Mouse (Mus musculus): ENCODE results near the gene Trpv4.

The Trpv4 gene

GRCm38 (mm10) chr5:114667228-114667856 is 9.1 kb upstream of the Trpv4 start:
- DNase-seq: peak; percentile 100

- no peak for DNase-seq
Measured at GRCm38 (mm10) chr5:114666659-114667058, 8.4 kb upstream of the Trpv4 start.

DNA sequence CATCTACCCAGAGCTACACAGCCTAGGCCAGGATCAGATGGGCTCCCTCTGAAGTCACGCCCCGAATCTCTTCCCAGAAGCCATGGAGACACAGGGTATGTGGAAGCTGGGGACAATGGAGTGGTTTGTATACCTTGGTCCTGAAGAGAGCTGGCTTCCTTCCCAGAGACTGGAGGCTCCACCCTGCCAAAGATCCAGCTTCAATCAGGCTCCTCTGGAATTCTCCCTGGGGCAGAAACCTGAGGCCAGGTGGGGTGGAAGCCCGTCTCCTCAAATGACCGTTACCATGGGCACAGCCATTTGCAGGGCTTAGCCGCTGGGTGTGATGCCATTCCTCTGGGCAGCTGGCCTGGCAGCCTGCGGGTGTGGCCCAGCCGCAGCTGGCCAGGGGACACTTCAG is 6.5 kb upstream of the Trpv4 start:
- peak; percentile 45 for DNase-seq

DNA sequence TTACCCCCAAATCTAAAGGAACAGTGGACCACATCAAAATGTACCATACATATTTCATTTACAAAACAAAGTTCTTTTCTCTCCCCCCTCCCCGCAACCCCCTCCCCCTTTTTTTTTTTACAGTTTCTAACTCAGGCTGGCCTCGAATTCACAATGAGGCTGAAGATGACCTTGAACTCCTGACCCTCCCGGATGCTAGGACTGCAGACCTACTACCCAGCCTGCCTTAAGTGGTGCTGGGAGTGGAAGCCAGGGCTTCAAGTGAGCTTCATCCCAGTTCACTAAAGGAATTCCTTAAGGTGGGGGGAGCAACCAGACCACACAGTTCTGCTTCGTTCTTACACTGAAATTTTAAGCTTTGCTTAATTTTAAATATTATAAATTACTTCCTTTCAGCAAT is 5.9 kb upstream of the Trpv4 start:
- no peak for DNase-seq

DNA sequence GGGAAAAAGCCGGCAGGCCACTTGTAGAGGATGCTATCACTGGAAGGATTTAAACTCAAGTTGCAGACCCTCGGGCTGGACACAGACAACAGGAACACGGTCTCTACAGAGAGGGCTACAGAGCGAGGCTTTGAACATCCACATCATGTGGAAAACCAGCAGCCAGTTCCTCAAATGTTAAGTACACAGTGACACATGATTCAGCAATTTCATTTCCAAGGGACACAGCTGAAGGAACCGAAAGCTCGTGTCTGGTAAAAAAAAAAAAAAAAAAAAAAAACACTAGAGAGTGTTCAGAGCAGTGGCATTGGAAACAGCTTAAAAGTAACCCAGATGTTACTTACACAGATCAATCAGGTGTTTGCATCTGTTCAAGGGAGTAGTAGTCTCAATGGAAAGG is 2.8 kb upstream of the Trpv4 start:
- no peak for DNase-seq

DNA sequence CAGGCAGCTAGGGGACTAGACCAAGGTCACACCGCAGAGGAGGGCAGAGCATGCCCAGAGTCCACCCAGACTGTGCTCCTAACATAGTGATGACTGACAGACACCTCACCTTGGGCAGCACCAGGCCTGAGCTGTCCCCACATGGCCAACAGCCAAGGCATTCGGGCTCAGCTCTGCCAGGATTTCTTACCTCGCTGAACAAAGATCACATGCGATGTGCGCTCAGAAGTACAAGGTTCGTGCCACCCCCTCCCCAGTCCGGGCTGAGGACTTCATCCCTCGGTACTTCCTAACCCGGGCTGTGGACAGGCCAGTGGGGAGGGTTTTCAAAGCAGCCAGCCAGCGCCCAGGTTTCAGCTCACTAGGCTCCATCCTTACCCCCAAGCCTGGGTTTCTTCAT is 795 bp downstream of the Trpv4 start:
- peak; percentile 86 for DNase-seq

- DNase-seq: no peak
Measured at GRCm38 (mm10) chr5:114656305-114656704, 1.9 kb downstream of the Trpv4 start.

- peak; percentile 52 for DNase-seq
Measured at GRCm38 (mm10) chr5:114655721-114656120, 2.5 kb downstream of the Trpv4 start.

DNA sequence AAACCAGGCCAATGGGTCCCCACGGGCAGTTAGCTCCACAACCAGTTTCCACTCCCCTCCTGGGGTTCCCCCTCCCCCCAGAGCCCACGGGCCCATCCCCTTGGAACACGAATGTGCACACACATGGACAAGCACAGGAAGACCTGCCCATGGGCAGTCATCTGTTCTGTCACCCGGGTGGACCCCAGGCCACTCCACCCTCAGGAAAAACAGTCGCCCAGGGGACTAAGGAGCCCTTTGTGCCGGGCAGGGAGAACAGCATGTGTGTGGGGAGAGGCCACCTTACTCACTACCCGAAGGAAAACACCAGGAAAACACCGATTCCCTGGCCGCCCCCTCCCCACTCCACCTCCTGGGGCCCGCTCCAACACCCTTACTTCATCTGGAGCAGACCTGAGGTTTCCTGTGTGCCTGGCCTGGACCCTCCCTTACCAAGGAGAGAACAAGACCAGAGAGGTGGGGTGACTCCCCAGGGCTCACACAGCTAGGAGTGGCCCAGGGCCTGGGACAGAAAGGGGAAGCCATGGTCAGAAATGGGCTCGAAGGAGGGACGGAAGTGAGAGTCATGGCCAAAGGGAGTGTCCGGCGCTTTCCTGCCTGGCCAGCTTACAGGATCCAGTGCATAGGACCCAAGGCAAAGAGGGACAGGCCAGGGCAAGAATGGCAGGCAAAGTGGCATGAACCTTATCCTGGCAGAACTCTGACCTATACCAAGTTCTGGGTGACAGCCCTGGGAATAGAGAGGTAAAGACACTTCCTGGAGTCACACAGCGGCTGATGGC is 4.4 kb downstream of the Trpv4 start:
- no peak for DNase-seq

DNA sequence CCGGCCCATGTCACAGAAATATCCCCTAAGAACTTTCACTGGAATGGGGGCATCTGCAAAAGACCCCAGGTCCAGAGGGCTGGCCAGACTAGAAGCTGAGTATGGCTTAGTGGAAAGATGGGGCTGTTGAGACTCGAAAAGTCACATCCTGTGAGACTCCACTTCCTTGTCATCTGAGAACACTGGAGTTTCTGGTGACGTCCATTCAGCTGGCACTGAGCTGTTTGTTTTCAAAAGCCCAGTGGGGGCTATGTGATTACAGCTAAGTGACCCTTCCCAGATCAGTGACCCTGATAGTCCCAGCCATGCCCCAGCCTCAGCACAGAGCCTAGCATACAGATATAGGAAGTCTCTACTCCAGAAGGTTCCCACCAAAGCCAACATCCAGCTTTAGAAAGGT is 6.8 kb downstream of the Trpv4 start:
- DNase-seq: no peak

DNA sequence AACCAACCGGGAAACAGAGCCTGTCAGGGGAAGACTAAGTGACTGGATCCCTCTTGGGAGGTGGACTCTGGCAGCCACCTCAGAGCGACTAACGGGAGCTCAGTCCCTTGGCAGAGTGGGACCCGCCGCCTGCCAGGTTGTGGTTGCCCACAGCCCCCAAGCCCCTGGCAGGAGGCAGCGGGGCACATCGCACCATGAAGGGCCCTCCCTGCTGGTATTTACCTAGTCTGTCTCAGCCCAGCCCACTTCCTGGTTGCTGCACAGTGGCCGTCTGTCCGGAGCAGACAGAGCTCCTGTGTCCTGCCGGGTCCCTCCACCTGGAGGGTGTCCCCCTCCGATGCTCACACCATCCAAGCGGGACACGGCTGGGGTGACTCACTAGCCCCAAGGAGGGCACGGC is 7.2 kb downstream of the Trpv4 start:
- no peak for DNase-seq

- DNase-seq: peak; percentile 40
Measured at GRCm38 (mm10) chr5:114648728-114649311, 9.4 kb downstream of the Trpv4 start.

- DNase-seq: peak; percentile 52
Measured at GRCm38 (mm10) chr5:114647211-114647974, 10.8 kb downstream of the Trpv4 start.

- DNase-seq: no peak
Measured at GRCm38 (mm10) chr5:114645916-114646315, 12.3 kb downstream of the Trpv4 start.

DNA sequence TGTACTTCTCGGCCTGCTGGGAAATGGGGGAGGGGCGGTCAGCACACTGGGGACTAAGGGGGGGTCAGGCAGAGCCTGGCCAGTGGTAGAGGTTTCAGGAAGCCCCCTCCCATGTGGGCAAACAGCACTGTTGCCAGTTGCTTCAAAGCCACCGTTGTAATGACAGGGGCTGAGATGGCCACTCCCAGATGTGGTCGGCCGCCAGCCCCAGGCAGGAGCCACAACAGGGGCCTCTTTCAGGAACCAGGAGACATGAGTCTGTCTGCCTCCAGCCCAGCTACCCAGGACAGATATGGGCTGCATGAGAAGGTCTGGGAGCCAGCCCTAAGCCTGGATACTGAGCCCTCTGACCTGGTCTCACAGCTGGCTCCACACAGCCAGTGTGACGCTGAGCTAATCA is 13.3 kb downstream of the Trpv4 start:
- no peak for DNase-seq

DNA sequence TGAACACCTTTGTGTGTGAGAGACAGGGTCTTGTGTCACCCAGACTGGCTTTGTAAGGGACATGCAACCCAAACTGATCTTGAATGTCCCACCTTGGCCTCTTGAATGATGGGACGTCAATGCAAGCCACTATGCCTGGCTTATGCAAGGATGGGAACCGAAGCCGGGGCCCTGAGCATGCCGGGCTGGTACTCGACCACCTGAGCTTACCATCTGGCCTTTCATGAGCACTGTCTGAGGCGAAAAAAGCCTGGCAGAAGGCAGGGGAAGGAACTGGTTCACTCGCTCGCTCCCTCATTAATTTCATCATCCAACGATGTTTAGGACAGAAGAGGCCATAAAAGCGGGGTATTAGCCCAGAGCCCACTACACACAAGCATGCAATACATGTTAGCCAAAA is 17.4 kb downstream of the Trpv4 start:
- DNase-seq: no peak

DNA sequence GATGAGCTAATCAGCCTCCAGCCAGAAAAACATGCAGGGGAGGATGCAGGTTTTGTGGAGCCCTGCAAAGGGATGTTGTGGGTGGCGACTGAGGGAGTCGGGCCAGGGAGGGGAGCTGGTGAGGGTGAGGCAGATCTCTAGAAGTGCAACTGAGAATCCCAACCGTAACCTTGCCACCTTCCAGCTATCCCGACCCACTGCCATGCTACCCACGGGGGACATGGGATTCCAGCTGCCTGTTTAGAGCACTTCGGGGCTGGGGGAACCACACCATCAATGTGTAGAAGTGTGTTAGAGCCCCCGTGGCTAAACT is 18.6 kb downstream of the Trpv4 start:
- DNase-seq: no peak

DNA sequence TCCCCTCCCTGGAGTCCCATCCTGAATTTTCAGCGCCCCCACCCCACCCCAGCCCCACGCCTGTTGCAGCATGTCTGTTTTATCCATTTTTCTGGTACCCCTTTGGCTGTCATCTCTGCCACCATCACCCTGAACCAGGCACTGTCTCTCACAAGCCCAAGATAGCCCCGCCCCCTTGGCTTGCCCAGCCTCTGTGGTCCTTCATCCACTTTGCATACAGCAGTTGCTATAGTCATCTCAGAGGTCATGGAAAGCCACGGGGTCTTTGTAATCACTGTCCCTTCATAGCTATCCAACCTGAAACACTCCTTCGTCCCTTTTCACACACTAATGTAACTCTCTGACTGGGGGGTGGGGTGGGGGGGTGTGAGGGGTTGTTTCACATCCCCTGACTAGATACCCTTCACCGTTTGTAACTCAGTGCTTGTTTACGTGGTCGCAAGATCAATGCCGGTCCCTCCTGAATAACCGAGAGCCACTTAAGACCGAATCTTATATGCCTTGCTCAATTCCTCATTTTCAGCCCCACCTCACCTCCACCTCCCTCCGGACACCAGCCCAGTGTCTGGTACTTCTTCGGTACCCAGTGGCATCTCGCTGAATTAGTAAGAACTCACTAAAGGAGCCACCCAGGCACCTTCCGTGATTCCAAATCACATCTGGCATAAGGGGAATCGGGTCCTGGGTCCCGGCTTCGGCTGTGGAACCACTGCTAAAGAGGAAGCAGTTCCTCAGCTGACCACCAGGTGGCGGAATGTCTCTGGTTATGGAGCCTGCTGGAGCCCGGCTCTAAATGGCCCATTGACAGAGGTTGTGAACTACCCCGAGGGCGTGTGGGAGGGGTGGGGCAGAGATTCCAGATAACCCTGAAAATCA is 19.2 kb downstream of the Trpv4 start:
- peak; percentile 91 for DNase-seq

- no peak for DNase-seq
Measured at GRCm38 (mm10) chr5:114636091-114636490, 22.1 kb downstream of the Trpv4 start.

- DNase-seq: peak; percentile 49
Measured at GRCm38 (mm10) chr5:114631336-114631735, 26.9 kb downstream of the Trpv4 start.

- DNase-seq: peak; percentile 62
Measured at GRCm38 (mm10) chr5:114625590-114625989, 32.6 kb downstream of the Trpv4 start.

DNA sequence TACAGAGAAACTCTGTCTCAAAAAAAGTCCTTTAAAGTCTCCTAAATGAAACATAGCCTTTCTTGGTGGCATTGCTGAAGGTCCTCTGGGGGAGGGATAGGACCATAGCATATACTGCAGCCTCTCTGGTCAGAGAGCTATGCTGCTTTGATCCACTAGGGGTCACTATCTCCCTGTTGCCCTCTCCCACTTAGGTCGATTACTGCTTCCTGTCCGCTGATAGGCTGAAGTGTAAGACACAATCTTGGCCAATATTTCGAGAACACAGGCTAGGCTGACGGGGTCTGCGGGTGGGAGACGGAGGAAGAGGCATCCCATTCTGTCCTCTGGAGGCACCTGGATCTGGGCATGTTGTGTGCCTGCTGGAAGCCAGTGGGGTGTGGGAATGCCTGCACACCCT is 37.9 kb downstream of the Trpv4 start:
- peak; percentile 36 for DNase-seq

DNA sequence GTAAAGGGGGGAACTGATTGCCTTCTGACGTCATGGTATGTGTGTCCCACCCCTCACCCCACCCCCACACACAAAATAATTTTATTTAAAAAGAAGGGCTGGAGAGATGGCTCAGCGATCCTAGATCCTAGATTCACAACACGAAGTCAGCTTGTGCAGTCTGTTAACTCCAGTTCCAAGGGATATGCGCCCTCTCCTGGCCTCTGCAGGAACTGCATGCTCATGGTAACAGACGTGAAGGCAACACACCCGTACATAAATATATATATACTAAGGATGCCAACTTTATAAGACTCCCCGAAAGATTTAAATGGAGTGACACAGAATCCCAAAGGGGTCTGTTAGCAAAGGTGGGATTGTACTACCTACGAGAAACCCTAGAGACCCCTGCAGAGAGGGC is 39.4 kb downstream of the Trpv4 start:
- DNase-seq: peak; percentile 83
